Mouse (Mus musculus): ENCODE results near the gene Klhdc10. TPM values are rescaled to one million over a fixed set of nuclear protein-coding genes. Genes with fewer than 3 reads are reported as not detected.

Klhdc10 gene
- total RNA-seq, 1 experiment from 2014 or later: 19.7 TPM

DNA sequence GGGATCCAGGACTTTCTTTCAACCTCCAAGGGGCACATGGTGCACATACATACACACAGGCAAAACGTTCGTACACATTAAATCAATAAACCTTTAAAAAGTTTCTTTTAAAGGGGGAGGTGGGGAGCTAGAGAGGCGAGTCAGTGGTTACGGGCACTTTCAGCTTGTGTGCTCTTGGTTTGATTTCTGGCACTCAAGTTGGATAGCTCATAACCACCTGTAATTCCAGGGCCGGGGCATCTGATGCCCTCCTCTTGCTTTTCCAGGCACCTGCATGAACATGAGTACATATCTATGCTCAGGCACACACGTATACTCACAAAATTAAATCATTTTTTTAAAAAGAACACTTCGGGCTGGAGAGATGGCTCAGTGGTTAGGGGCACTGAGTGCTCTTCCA, 9.7 kb upstream of the Klhdc10 start:
- ATAC-seq (replicated peaks; ENCODE audit: insufficient number of reproducible peaks, low FRiP score, low TSS enrichment, poor library complexity, severe bottlenecking): no peak

DNA sequence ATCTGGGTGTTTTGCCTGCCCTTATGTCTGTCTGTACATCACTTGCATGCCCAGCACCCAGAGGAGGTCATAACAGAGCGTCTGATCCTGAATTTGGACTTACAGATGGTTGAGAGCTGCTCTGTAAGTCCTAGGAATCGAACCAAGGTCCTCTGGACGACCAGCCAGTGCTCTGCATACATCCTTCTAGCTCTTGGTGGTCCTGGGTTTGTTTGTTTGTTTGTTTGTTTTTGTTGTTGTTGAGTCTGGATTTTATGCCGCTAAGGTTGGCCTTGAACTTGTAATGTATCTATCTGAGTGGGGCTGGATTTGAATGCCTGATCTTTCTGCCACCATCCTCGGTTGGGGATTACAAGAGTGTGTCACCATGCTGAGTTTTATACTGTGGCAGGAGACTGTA, 1.5 kb upstream of the Klhdc10 start:
- ATAC-seq (replicated peaks; ENCODE audit: insufficient number of reproducible peaks, low FRiP score, low TSS enrichment, poor library complexity, severe bottlenecking): no peak

DNA sequence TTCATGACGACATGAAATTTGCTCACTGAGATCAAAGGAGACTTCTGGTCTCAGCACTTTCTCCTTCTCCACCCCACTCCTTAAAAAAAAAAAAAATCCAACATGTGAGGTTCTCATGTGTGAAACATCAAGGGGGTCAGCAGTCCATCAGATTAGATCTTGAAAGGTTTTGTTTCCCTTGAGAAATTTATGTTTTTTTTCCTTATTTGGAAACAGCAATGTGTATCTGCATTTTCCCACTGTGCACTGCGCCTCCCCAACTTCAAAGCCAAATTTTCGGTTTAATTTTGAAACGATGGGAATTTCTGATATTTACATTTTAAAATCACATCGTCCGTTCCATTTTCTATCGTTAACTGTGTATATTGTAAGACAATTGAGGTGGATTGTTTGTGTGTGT, 952 bp upstream of the Klhdc10 start:
- ATAC-seq (replicated peaks; ENCODE audit: insufficient number of reproducible peaks, low FRiP score, low TSS enrichment, poor library complexity, severe bottlenecking): no peak

DNA sequence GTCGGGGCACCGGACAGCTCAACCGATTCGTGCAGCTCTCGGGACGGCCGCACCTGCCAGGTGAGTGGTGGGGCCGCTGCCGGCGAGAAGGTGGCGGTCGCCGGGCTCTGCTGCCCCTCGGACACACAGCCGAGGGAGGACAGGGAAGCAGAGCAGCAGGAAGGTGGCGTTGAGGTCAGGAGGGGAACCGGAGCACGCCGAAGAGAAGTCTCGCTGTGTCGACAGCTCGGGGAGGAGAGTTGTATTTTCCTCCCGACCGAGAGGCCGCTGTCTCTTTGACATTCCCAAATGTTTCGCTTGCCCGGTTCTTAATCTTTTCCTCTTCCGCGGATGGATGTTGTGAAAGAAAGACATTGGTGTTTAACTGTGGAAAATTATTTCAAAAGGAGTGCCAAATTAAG, 423 bp downstream of the Klhdc10 start:
- ATAC-seq (replicated peaks; ENCODE audit: insufficient number of reproducible peaks, low FRiP score, low TSS enrichment, poor library complexity, severe bottlenecking): peak; percentile 29; the same call in 1 of the 2 replicates

DNA sequence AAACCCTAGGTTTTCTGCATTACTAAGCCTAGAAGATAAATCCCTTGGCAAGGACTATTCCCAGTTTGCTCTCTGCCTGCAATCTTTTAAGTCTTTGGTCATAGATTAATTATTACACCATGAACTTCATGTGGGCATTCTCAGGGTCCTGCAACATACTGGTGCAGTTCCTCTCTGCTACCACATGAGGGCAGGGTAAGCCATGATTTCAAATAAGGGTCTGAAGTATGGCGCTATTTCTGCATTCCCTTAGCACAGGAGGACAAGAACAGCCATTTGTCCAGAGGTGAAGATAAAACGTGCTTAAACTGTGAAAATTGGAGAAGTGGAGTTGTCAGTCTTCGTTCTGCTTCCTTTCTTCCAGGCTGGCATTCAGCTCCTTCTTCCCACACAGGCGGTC, 1.8 kb downstream of the Klhdc10 start:
- peak; percentile 64 for ATAC-seq (replicated peaks; ENCODE audit: insufficient number of reproducible peaks, low FRiP score, low TSS enrichment, poor library complexity, severe bottlenecking)

DNA sequence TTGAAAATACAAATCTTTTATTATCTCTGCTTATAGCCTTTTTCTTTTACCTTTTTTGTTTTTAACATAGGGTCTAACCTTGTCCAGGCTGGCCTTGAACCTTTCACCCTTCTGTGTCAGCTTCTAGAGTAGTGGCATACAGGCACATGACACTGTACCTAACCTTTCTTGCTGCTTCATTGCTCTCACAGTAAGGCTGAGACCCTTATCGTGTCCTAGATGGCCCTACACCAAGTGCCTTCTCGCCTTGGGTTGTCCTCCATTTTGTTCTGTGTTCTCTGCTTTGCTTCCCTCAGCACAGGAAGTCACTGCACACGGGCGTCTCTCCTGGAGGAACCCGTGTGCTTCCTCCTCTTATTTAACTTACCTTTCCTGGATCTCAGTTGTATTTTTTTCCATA, 3.0 kb downstream of the Klhdc10 start:
- ATAC-seq (replicated peaks; ENCODE audit: insufficient number of reproducible peaks, low FRiP score, low TSS enrichment, poor library complexity, severe bottlenecking): no peak

DNA sequence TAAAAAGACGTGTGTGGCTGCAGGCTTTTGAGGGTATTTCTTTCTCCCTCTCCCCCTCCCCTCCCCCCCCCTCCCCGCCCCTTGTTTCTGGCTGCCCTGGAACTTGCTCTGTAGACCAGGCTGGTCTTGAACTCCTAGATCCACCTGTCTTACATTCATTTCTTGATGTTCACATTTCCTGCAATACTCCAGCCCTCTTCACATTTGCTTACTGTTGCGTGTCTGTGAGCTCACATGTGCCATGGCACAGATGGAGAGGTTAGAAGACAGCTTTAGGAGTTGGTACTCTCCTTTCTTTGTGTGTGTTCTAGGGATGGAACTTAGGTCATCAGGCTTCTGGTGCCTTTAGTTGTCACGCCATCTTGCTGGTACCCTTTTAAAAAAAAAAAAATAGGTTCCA, 6.6 kb downstream of the Klhdc10 start:
- ATAC-seq (replicated peaks; ENCODE audit: insufficient number of reproducible peaks, low FRiP score, low TSS enrichment, poor library complexity, severe bottlenecking): no peak

DNA sequence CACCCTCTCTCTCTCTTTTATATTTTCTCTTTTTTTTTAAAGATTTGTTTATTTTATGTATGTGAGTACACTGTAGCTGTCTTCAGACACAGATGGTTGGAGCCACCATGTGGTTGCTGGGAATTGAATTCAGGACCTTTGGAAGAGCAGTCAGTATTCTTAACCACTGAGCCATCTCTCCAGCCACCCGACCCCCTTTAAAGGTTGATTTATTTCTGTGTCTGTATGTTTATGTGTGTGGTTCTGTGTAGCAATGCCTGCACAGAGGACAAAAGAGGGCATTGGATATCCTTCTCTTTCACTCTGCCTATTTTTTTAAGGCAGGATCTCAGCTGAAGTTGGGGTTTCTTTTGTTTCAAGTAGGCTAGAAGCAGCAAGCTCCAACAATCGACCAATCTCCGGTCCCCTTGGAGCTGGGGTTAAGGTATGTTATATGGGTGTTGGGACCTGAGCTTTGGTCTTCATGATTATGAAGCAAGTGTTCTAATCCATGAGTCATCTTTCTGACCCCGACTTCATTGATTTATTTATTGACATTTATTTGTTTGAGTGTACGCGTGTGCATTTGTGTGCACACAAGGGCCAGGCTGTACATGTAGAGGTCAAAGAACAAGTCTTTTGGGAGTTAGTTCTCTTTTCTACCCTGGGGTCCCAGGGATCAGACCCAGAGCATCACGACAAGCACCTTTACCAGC, 7.9 kb downstream of the Klhdc10 start:
- no peak for ATAC-seq (replicated peaks; ENCODE audit: insufficient number of reproducible peaks, low FRiP score, low TSS enrichment, poor library complexity, severe bottlenecking)

DNA sequence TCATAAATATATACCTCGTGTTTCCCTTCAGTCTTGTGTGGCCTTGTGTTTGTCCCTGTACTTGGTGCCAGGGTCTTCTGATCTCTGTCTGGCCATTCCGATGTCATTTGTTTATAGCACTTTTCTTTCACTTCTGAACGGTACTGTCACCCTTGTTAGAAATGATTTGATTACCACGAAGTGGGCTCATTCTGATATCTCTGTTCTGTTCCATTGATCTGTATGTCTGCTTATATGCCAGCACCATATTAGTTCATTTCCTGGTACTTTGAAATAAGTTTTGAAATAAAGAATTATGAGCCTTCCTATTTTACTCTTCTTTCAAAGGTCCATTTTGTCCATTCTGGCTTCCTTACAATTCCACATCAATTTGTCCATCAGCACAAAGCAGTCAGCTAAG, 9.6 kb downstream of the Klhdc10 start:
- ATAC-seq (replicated peaks; ENCODE audit: insufficient number of reproducible peaks, low FRiP score, low TSS enrichment, poor library complexity, severe bottlenecking): no peak

DNA sequence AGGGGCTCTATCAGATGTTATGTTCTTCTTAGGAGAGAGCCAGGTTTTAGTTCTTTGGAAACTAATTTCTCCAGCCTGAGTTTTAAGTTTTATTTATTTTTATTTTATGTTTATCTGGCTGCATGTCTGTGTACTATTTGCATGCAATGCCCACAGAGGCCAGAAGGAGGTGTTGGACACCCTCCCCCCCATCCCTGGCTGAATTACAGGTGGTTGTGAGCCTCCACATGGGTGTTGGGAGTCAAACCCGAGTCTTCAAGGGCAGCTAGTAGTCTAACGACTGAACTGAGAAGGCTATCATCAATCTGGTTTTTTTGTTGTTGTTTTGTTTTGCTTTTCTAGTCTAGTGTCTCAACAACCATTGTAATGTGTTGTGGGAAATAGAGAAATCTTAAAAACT, 14.5 kb downstream of the Klhdc10 start:
- no peak for ATAC-seq (replicated peaks; ENCODE audit: insufficient number of reproducible peaks, low FRiP score, low TSS enrichment, poor library complexity, severe bottlenecking)

DNA sequence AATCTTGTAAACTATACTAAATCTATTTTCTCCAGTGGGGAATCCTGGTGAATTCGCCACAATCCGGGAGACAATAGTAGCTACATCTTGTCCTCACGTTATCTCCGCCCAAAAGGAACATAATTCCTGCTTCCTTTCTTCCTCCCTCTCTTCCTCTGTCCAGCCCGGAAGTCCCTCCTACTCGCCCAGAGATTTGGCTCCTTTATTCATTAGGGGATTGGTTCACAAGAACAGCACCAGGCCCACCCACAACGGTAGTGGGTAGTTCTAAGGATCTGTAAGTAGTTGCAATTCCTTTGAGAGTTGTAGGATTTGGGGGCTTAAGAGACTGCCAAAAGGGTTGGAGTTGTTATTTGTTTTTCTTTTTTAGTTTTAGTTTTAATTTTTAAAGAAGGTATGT, 15.1 kb downstream of the Klhdc10 start:
- ATAC-seq (replicated peaks; ENCODE audit: insufficient number of reproducible peaks, low FRiP score, low TSS enrichment, poor library complexity, severe bottlenecking): no peak

DNA sequence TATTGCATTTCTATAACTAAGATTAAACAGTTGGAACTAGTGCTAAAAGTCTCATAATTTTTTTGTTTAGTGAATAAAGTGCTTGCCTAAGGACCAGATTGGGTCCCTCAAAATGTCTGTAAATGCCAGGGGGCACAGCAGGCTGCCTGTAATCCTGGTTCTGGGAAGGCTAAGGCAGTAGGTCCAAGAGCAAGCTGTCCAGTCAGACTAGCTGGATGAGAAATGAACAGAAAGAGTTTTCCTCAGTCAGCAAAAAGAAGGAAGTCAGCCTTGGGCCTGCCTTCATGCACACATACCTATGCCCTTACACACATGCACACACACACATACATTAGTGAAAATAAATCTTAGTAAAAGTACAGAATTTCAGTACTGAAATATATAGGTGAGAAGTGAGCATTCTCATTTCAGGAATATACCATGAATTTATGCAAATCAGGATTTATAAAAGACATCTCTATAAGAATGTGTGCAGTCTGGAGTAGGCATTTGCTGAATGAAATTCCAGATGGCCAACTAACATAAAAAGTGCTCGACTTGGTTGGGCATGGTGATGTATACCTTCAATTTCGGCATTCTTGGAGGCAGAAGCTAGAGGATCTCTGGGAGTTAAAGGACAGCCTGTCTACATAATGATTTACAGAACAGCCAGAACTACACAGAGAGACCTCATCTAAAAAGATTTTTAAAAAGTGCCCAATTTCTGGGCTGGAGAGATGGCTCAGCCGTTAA, 31.0 kb downstream of the Klhdc10 start:
- ATAC-seq (replicated peaks; ENCODE audit: insufficient number of reproducible peaks, low FRiP score, low TSS enrichment, poor library complexity, severe bottlenecking): no peak

DNA sequence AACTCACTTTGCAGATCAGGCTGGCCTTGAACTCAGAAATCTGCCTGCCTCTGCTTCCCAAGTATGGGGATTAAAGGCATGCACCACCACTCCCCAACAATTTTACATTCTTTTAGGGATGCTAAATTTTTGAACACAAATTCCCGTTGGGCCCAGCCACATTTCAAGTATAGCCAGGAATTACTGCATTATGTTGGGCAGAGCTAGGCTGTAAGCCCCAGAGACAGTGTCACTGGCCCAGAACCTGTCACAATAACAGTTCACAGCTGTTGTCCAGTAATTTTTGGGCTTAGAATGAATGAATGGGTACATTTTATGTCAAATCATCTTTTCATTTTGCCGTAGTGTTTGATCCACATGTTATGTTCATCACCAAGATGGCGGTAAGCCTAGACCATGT, 34.8 kb downstream of the Klhdc10 start:
- no peak for ATAC-seq (replicated peaks; ENCODE audit: insufficient number of reproducible peaks, low FRiP score, low TSS enrichment, poor library complexity, severe bottlenecking)

DNA sequence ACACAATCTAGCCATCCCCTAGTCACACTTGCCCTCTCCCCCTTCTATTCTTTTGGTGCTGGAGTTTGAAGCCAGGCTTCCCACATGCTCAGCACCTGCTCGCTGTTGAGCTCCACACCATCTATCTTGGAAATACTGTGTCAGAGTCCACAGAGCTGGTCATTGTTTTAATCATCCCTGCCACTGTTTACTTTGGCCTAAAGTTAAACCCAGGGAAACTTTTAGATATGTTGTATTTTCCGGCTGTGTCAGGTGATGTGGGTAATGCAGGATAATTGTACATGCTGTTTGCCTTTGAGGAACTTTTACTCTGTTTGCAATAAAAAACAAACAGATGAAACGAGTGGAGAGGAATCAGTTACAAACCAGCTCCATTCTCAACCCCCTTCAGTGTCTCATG, 35.4 kb downstream of the Klhdc10 start:
- no peak for ATAC-seq (replicated peaks; ENCODE audit: insufficient number of reproducible peaks, low FRiP score, low TSS enrichment, poor library complexity, severe bottlenecking)

DNA sequence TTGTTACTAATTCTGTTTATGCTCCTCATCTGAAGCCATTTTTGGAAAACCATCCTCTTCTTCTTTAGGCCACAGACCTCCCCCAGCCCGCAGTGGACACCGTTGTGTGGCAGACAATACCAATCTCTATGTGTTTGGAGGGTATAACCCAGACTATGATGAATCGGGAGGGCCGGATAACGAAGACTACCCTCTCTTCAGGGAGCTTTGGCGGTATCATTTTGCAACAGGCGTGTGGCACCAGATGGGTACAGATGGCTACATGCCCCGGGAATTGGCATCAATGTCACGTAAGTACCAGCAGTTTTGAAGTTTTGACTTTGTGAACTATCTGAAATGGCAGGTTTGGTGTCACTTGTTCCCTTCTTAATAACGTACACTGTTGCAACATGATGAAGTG, 37.9 kb downstream of the Klhdc10 start:
- no peak for ATAC-seq (replicated peaks; ENCODE audit: insufficient number of reproducible peaks, low FRiP score, low TSS enrichment, poor library complexity, severe bottlenecking)

DNA sequence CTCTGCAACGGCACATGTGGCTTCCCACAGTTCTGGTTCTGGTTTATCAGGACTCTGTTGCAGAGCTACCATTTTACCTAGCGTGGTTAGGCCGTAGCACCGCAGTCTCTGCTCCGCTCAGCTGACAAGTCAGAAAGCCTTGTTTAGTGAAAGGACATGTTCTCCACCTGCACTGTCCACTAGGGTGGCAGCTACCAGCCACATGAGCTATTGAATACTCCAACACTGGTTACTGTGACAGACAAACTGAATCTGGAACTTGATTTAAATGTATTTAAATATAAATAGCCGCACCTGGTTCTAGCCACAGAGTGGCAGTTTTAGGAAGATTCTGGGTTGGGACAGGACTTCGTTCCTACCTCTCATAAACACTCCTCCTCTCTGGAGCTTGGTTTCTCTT, 55.3 kb downstream of the Klhdc10 start:
- no peak for ATAC-seq (replicated peaks; ENCODE audit: insufficient number of reproducible peaks, low FRiP score, low TSS enrichment, poor library complexity, severe bottlenecking)

DNA sequence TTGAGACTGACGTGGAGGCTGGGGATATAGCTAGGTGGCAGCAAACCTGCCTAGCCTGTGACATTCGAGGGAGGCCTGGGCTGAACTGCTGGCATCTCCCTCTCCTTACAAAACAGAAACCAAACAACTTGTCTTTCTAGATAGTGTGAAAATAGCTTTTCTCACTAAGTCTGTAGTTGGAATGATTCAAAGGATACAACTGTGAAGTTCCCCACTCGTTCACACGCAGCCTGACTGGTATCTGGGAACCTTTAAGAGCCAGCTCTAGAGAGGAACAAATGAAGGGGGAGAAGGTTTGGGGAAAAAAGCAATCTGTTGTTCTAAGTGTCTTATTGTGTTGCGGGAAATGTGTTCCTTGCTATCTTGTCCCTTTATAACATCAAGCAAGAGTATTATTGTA, 57.0 kb downstream of the Klhdc10 start:
- ATAC-seq (replicated peaks; ENCODE audit: insufficient number of reproducible peaks, low FRiP score, low TSS enrichment, poor library complexity, severe bottlenecking): no peak

DNA sequence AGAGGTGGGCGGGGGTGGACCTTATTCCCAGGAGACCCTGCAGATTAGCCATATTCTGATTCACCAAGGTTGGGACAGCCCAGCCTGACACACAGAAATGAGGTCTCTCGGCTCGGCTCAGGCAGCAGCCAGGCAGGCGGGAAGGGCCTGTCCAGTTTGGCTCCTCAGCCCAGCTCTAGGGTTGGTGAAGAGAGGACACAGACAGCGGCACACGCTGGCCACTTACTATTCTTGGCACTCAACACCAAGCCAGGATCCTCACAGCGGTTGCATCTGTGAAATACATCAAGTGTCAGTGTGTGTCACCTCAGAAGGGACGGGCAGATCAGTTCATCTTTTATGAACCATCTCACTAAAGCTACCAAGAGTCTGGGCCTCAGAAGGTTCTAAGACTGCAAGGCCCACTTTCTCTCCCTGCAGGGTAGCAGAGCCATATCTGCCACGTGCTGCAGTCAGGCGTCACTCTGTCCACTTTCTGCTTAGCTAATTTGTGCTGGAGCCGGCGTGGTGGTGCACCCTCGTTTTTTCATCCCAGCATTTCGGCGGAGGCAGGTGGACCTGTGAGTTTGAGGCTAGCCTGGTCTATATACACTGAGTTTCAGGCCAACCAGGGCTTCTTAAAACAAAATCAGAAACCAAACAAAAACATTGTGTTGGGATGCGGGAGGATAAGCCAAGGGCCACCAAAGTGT, 57.5 kb downstream of the Klhdc10 start:
- ATAC-seq (replicated peaks; ENCODE audit: insufficient number of reproducible peaks, low FRiP score, low TSS enrichment, poor library complexity, severe bottlenecking): no peak

DNA sequence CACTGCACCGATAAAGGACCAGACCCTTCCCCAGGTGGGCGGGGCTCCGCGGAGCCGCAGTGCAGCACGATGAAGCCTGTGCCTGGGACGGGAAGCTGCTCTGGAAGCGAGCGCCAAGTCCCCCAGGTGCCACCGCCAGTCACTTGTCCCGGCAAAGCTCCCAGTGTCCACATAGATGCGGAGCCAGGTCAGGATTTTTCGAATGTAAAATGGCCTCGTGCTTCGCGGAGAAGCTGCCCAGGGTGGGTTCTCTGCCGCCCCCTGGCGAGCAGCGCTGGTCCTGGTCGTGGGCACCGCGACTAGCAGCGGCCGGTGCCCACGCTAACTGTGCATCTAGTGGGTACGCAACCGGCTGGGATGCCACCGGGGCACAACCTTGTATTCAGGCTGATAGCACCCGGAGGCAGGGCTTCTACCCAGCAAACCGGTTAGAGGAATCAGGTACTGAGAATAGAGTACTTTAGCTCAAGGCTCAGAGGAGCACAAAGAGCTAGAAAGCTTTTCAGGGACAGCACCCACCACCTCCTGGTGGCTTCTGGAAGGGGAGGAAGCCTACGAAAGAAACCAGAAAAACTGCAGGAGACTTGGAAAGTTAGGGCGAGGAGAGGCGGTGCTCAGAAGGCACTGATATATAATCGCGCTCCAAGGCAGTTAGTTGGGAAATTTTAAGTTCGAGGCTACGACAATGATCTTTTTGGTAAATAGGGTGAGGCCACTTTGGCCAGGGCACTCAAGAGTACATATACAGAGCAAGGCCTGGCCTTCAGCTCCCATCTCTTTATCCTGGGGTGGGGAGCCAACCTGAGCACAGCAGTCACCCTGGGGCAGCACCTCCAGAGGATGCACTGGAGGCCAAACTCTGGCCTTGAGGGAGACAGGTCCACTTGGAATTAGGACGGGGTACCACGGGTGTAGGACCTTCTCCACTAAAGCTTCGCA, 58.4 kb downstream of the Klhdc10 start:
- peak; percentile 80 for ATAC-seq (replicated peaks; ENCODE audit: insufficient number of reproducible peaks, low FRiP score, low TSS enrichment, poor library complexity, severe bottlenecking)

Measured in monocyte, adult 5-6 weeks (primary cell).